Mouse (Mus musculus): ENCODE measurements around the gene Ncapd2.

The Ncapd2 gene

DNA sequence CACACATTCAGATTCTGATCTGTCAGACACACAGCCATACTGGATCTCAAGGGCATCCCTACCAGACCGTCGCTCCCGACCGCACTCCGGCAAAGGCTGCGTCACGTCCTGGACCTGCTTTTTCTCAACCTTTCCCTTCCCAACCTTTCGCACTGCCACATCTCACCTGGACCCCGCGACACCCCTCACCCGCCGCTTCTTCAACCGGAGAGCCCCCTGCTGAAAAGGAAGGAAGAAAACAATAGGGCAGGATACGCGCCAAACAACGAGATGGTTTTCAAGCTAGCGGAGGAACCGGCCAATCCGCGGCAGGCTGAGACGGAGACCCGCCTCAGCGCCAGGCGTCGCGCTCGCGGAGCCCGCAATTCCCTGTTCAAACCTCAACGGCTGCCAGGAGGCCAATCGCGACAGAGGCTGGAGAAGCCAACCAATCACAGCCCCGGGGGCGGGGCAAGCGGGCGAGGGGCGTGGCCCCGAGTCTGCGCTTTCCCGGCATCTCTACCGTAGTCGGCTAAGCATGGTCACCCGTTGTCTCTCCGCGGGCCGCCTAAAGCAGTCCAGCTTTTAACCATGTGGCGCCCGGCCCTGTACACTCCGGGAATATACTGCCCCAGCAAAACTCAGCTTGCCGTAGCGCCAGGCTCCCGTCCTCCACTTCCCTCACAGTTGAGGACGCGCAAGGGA lies at the start of gene Ncapd2, which contains the start of gene Mrpl51:
TSS of gene Ncapd2 (minus strand) at position 370 of the 684 bp plus-strand sequence.
TSS of gene Mrpl51 (plus strand) at position 470 of the 684 bp plus-strand sequence.
- DNase-seq, result peak; percentile 98 to 99

GRCm38 (mm10) chr6:125240617-125241016 lies 49.1 kb upstream of the Ncapd2 start:
- no peak for DNase-seq

GRCm38 (mm10) chr6:125239547-125239946 lies 48.0 kb upstream of the Ncapd2 start:
- no peak for DNase-seq

GRCm38 (mm10) chr6:125238396-125238795 lies 46.9 kb upstream of the Ncapd2 start:
- no peak for DNase-seq

GRCm38 (mm10) chr6:125237421-125237820 lies 45.9 kb upstream of the Ncapd2 start:
- no peak for DNase-seq

DNA sequence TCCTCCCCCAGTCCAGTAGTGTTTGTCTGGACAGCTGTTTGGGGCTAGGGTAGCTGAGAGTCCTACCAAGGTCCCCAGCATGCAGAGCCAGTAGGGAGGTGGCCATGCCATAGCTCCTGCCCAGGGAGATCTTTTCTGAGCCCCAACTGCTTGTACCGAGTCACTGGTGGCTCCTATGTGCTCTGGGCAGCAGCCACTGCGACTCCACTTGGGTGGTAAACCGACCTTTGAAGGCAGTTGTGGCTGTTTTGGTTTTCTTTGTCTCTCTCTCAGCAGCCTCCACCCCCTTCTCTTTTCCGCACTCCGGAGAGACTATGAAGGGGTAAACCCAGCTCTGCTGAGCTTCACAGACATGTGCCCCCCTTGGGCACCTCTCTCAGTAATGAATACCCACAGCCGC lies 45.3 kb upstream of the Ncapd2 start, which contains the start of gene Cd27:
TSS of gene Cd27 (minus strand) at position 229 of the 400 bp plus-strand sequence.
- DNase-seq, result no peak

DNA sequence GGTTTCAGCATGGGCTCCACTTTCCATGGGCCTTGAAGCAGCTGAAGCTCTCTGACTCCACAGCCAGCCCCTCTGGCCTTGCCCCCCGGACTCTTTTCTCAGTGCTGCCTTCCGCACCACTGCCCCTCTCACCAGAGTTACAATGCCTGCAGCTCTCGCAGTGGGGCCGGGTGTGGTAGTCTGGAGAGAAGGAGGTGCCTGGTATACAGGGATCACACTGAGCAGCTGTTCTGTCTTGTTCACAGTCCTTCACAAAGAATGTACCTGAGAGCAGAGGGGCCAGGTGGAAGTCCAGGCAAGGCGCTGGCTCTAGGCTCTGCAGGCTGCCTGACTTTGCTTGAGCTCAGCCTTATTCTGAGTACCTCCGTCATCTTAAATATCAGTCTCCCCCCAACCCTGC lies 44.8 kb upstream of the Ncapd2 start:
- DNase-seq, result no peak

DNA sequence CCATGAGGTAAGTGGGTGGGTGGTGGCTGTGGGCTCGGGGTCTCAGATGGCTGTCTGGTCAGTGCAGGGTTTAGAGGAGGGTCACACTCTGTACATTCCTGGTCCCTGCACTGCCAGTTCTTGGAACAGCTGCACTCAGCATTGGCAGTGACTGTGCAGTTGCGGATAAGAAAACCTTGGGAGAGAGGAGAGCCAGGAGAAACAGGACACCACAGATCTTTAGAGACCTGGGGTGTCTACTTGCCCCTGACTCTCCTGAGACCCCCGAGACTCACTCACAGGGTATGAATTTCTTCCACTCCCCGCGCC lies 43.0 kb upstream of the Ncapd2 start:
- DNase-seq, result no peak

- no peak for DNase-seq
These were observed 42.5 kb upstream of the Ncapd2 start for GRCm38 (mm10) chr6:125233816-125234519.

DNA sequence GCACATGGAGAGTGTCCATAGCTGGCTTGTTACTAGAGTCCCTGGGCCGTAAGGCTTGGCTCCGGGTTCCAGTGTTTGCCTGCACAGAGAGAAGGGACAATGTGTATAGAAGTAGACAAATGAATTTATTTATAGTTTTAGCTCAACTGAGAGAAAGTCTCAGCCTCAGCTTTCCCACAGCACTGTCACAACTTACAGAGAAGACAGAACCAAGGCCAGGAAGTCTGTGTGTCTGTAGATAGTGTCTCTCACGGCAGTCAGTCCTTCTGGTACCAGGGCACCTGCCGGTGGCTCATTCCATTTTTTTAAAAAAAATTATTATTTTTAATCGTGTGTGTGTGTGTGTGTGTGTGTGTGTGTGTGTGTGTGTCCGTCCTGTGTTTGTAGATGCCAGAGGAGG lies 41.0 kb upstream of the Ncapd2 start:
- DNase-seq, result no peak

DNA sequence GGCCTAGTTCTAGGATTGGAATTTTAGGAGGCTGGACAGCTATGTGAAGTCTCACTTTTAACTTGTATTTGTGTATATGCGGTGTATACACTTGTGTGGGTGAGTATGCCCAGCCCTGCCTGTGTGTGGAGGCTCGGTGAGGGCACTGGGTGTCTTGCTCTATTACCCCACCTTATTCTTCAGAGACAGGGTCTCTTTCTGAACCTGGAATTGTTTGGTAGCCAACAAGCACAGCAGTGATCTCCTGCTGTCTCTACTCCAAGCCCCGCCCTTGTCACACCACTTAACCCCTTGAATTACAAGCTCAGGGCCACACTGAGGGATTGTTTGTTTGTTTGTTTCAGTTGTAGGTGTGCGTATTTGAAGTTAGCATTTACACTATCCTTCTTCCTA lies 40.5 kb upstream of the Ncapd2 start:
- peak in 1 of 2 experiments; percentile 26 for DNase-seq

- DNase-seq, result peak; percentile 66 to 74
These were observed 39.9 kb upstream of the Ncapd2 start, which contains the start of gene Tapbpl for GRCm38 (mm10) chr6:125231117-125232044. Gene Tapbpl (minus strand): TSS chr6:125231860.

- peak; percentile 16 to 19 for DNase-seq
These were observed 39.1 kb upstream of the Ncapd2 start for GRCm38 (mm10) chr6:125230571-125230970.

GRCm38 (mm10) chr6:125225518-125226115 lies 34.1 kb upstream of the Ncapd2 start:
- DNase-seq, result peak in 1 of 2 experiments; percentile 51

GRCm38 (mm10) chr6:125222577-125222976 lies 31.1 kb upstream of the Ncapd2 start:
- DNase-seq, result no peak

- no peak for DNase-seq
These were observed 30.6 kb upstream of the Ncapd2 start for GRCm38 (mm10) chr6:125222146-125222545.

DNA sequence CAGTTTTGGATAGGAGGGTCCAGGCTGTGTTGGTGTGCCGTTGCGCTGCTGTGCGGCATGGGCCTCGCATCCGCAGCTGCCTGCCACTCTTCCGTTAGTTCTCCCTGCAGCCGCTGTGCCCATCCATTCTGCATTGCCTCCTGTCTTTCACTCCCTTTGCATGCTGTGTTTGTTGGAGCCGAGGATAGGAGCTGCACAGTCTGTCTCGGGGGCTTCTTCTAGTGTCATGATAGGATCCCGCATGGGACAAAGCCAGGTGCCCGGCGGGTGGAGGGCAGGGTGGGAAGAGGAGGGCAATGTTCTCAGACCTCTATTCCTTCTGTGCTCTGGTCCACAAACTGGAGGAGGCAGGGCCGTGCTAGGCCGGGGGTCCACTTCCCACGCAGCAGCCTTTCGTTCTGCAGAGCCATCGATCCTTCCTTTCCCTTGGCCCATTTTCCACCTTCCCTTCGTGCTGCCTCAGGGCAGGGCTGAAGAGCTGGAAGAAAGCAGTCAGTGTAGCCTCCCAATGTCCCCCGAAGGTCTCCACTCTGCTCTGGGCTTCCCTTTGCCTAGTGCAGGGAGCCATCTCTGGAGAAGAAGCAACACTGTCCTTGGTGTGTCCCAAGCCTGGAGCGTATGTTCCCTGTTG lies 29.7 kb upstream of the Ncapd2 start:
- no peak for DNase-seq

GRCm38 (mm10) chr6:125218963-125219362 lies 27.5 kb upstream of the Ncapd2 start:
- DNase-seq, result peak; percentile 57 to 74

DNA sequence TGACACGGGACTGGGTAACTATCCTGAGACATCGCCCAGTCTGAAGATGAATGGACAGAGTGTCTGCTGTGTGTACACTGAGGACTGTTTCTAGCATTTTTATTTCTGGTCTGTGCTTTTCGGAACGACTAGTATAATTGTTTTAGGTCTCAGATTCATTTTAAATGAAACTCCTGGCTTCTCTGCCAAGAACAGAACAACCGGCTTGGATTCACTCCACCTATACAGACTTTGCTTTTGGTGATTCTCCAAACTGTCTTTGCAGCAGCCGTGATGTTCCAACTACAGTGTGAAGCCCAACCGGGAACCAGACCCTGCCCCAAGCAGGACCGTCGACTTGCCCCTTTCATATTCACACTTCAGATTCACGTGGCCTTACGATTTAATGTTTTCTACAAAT lies 26.4 kb upstream of the Ncapd2 start:
- DNase-seq, result no peak

DNA sequence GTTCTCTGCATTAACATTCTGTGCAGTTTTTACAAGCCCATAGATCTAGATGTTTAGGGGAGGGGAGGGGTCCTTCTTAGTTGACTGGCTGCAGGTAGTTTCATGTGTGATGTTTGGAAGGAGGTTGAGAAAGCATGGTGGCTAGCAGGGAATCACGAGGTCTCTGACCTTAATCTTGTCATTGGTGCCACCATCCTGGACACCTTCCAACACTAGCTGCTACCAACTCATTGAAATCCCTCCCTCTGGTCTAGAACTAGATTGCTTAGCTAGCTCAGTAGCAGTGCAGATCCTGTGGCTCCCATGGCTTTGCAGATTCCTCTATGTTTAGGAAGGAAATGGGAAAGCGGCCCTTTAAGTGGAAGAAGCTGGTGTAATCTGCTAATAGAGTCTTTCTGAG lies 25.4 kb upstream of the Ncapd2 start:
- DNase-seq, result peak in 1 of 2 experiments; percentile 43

- peak; percentile 96 to 97 for DNase-seq
These were observed 23.9 kb upstream of the Ncapd2 start, which contains the start of gene Vamp1 for GRCm38 (mm10) chr6:125215148-125215954. Gene Vamp1 (plus strand): TSS chr6:125215551.
